Mouse (Mus musculus): ENCODE measurements at regions not wholly inside any gene's neighbourhood (a gene's known extent, or its start where the extent isn't known, plus 50 kb on each side); places are given as distances from the start of the nearest gene placed in this dataset.

DNA sequence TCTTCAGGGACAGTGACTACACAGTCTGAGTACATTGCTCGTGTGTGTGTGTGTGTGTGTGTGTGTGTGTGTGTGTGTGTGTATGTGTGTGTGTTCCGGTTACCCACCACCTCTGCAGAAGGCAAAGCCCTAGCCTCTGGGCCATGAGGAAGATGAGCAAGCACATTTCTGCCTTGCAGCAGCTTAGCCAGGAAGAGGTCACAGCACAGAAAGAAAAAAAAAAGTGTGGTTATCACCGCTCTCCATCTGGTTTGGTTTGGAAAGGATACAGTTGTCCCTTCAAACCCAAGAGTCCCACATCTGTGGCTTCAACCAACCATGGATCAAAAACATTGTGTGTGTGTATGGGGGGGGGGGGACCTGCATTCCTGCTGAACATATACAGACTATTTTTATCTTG is 102.5 kb upstream of the Rreb1 start:
- TF ChIP-seq POLR2A (IDR thresholded peaks at IDR 0.05; ENCODE audit: low read depth, low read length) (no peak), CTCF (IDR thresholded peaks at IDR 0.05; ENCODE audit: borderline replicate concordance, insufficient read depth, low read length) (no peak)

Measured in embryonic fibroblast, embryonic 13.5 days (primary cell).